Mouse (Mus musculus) myocyte (in vitro differentiated cells): ENCODE data around the gene Ak5. TPM values are rescaled to one million over a fixed set of nuclear protein-coding genes. Genes with fewer than 3 reads are reported as not detected.

Source experiments
- H3K27me3 ChIP-seq: one replicate; pipeline ENCODE4 v1.6.1; 2011; ENCODE audit not compliant: control insufficient read depth, insufficient read depth, insufficient read length
- H3K36me3 ChIP-seq: one replicate; pipeline ENCODE4 v1.6.1; 2011; ENCODE audit not compliant: control insufficient read depth, insufficient read depth
- H3K4me2 ChIP-seq: one replicate; pipeline ENCODE4 v1.6.1; 2011; ENCODE audit warnings: low read depth, control low read depth
- H3K4me3 ChIP-seq: one replicate; pipeline ENCODE4 v1.5.1; 2011; ENCODE audit warnings: mild to moderate bottlenecking, control low read depth, moderate library complexity
- H3K79me2 ChIP-seq: one replicate; pipeline ENCODE4 v1.6.1; 2011; ENCODE audit not compliant: control insufficient read depth, insufficient read depth
- H3ac ChIP-seq: one replicate; pipeline ENCODE4 v1.6.1; 2011; ENCODE audit not compliant: control insufficient read depth, insufficient read length
- CEBPB ChIP-seq: IDR thresholded peaks from 2 replicates; pipeline ENCODE4 v1.6.1; 2011; ENCODE audit warnings: mild to moderate bottlenecking, moderate library complexity; ENCODE audit not compliant: poor library complexity, insufficient read depth, severe bottlenecking
- E2F4 ChIP-seq: IDR thresholded peaks from one replicate; pipeline ENCODE4 v1.6.1; 2011; ENCODE audit warnings: mild to moderate bottlenecking, control low read depth, moderate library complexity; ENCODE audit not compliant: insufficient read depth
- MAX ChIP-seq: IDR thresholded peaks from one replicate; pipeline ENCODE4 v1.6.1; 2011; ENCODE audit warnings: low read depth, mild to moderate bottlenecking, control low read depth
- MYOD1 ChIP-seq, 3 experiments: IDR thresholded peaks; one replicate each; pipeline ENCODE4 v1.6.1; 2011; ENCODE audit warnings: control low read depth in 2 of 3, low read depth in 2 of 3, mild to moderate bottlenecking in 2 of 3, moderate library complexity in 1 of 3; ENCODE audit not compliant: insufficient read length in 2 of 3, control insufficient read depth in 1 of 3
- MYOG ChIP-seq, 3 experiments: IDR thresholded peaks; one replicate each; pipeline ENCODE4 v1.6.1; 2011; ENCODE audit warnings: control low read depth in 2 of 3, low read depth in 2 of 3, mild to moderate bottlenecking in 2 of 3; ENCODE audit not compliant: insufficient read length in 2 of 3, control insufficient read depth in 1 of 3, insufficient read depth in 1 of 3
- POLR2A ChIP-seq: IDR thresholded peaks from one replicate; pipeline ENCODE4 v1.6.1; 2011; ENCODE audit warnings: low read depth, mild to moderate bottlenecking, control low read depth, moderate library complexity; ENCODE audit not compliant: insufficient read length
- POLR2AphosphoS2 ChIP-seq: IDR thresholded peaks from one replicate; pipeline ENCODE4 v1.6.1; 2011; ENCODE audit warnings: low read depth, control low read depth; ENCODE audit not compliant: insufficient read length
- REST ChIP-seq: IDR thresholded peaks from one replicate; pipeline ENCODE4 v1.6.1; 2011; ENCODE audit warnings: mild to moderate bottlenecking, control low read depth, moderate library complexity; ENCODE audit not compliant: insufficient read depth, insufficient read length
- SRF ChIP-seq: IDR thresholded peaks from one replicate; pipeline ENCODE4 v1.6.1; 2011; ENCODE audit warnings: low read depth; ENCODE audit not compliant: control insufficient read depth, insufficient read length
- TCF12 ChIP-seq: IDR thresholded peaks from one replicate; pipeline ENCODE4 v1.6.1; 2011; ENCODE audit warnings: mild to moderate bottlenecking, control low read depth; ENCODE audit not compliant: poor library complexity, insufficient read depth, severe bottlenecking
- TCF3 ChIP-seq: IDR thresholded peaks from one replicate; pipeline ENCODE4 v1.6.1; 2011; ENCODE audit warnings: low read depth, control low read depth; ENCODE audit not compliant: insufficient read length
- USF1 ChIP-seq: IDR thresholded peaks from one replicate; pipeline ENCODE4 v1.6.1; 2011; ENCODE audit warnings: low read depth, mild to moderate bottlenecking, control low read depth, moderate library complexity
- polyA plus RNA-seq: library from polyadenylated mRNA; unstranded; fragments of >200 nt; fragmentation: generic; extraction: Trizol; gene quantifications from one replicate; pipeline ENCODE4 v1.2.1, GENCODE M21; 2012; ENCODE audit warnings: missing spikeins

Ak5 gene
- polyA plus RNA-seq, 1 experiment: 2.2 TPM

DNA sequence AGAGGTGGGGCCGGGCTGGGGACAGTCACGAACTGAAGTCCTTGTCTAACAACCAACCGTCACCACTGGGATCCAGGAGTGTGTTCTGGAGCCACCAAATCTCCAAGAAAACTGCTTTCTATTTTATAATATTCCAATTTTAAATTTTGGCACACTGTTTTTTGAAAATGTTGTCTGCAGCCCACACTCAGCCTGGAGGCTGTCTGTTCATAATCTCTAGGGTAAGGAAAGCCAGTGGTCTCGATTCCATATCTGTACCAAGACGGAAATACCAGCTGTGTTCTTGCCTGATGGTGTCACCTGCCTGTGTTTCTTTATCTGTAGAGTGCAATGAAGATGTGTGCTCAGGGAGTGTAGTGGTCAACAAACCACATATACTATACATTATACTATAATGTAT is 23.6 kb downstream of the Ak5 start:
- Histone ChIP-seq H3K4me2 (no peak overlapping the region), H3ac (no peak overlapping the region), H3K27me3 (no peaks in the 10 kb centered on the region)

DNA sequence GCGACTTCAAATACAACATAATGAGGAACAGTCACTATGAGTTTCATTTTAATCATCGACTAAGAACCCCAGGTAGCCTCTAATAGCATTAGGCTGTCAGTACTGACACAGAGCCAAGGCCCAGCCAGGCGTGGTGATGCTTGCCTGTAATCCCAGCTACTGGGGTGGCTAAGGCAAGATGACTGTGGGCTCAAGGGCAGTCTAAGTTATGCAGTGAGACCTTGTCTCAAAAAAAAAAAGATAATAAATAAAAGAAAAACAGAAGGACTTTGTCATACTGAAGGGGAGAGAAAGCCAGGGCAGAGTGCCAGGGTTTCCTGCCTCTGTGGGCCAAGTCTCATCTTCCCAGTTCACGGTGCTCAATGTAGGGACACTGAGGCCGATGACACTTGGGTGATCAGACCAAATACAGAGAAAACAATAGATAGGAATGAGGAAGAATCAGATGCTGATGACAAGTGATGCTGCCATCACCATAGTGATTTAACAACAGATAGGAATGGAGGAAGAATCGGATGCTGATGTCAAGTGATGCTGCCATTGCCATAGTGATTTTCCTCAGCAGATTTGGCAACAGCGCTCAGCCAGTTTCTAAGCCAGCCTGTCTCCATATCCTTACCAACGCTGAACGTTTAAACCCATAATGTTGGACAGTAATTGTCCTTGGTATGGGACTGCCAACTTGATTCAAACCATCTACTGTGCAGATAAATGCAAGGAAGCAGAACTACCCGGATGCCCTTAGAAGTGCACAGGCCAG is 42.9 kb downstream of the Ak5 start:
- Histone ChIP-seq H3K79me2 (no peaks in the 10 kb centered on the region), H3K4me2 (no peak overlapping the region), H3ac (no peak overlapping the region), H3K36me3 (no peaks in the 10 kb centered on the region), H3K27me3 (no peaks in the 10 kb centered on the region), H3K4me3 (no peak overlapping the region)
- TF ChIP-seq SRF: no peak
- no peak for TF ChIP-seq POLR2A
- TF ChIP-seq TCF3: no peak
- TF ChIP-seq POLR2AphosphoS2: no peak
- TF ChIP-seq MYOD1 (IDR thresholded peaks at IDR 0.05; ENCODE audit: control insufficient read depth in 1 of 3, insufficient read length in 2 of 3, low read depth in 2 of 3): no peak
- no peak for TF ChIP-seq MYOG (IDR thresholded peaks at IDR 0.05; ENCODE audit: control insufficient read depth in 1 of 3, insufficient read depth in 1 of 3, insufficient read length in 2 of 3, low read depth in 2 of 3)
- no peak for TF ChIP-seq REST
- no peak for TF ChIP-seq USF1
- no peak for TF ChIP-seq MAX
- TF ChIP-seq TCF12: no peak
- no peak for TF ChIP-seq CEBPB
- TF ChIP-seq E2F4: no peak

More for the DNA sequence above, 23.6 kb downstream of the Ak5 start:
- Histone ChIP-seq H3K79me2 (no peaks in the 10 kb centered on the region), H3K36me3 (no peaks in the 10 kb centered on the region), H3K4me3 (no peak overlapping the region)
- no peak for TF ChIP-seq MYOG (IDR thresholded peaks at IDR 0.05; ENCODE audit: control insufficient read depth in 1 of 3, insufficient read depth in 1 of 3, insufficient read length in 2 of 3, low read depth in 2 of 3)

DNA sequence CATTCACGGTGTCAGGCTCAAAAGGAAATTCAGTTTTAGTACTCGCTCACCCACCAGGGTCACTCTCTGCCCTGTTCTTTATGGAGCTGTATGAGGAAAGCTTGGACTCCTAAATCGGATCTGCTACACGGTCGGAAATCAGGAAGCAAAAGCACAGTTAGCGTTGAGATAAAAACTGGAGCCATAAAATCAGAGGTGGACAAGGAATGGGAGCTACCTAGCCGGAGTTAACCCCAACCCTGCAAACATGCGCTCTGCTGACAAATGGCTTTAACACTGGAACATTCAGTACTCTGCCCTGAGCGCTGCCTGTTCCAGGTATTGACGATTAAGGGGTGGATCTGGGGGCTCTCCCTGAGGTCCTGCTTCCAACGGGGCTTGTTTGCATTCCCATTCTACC is 47.6 kb downstream of the Ak5 start:
- no peak overlapping the region for H3K4me3 ChIP-seq
- no peak overlapping the region for H3ac ChIP-seq
- no peaks in the 10 kb centered on the region for H3K79me2 ChIP-seq
- no peak overlapping the region for H3K4me2 ChIP-seq
- TF ChIP-seq MYOG (IDR thresholded peaks at IDR 0.05; ENCODE audit: control insufficient read depth in 1 of 3, insufficient read depth in 1 of 3, insufficient read length in 2 of 3, low read depth in 2 of 3) (no peak), TCF3 (no peak), SRF (no peak), TCF12 (no peak), MYOD1 (IDR thresholded peaks at IDR 0.05; ENCODE audit: control insufficient read depth in 1 of 3, insufficient read length in 2 of 3, low read depth in 2 of 3) (no peak), REST (no peak), POLR2A (no peak), MAX (no peak), CEBPB (no peak), USF1 (no peak), E2F4 (no peak), POLR2AphosphoS2 (no peak)
- H3K36me3 ChIP-seq: no peaks in the 10 kb centered on the region
- no peaks in the 10 kb centered on the region for H3K27me3 ChIP-seq

DNA sequence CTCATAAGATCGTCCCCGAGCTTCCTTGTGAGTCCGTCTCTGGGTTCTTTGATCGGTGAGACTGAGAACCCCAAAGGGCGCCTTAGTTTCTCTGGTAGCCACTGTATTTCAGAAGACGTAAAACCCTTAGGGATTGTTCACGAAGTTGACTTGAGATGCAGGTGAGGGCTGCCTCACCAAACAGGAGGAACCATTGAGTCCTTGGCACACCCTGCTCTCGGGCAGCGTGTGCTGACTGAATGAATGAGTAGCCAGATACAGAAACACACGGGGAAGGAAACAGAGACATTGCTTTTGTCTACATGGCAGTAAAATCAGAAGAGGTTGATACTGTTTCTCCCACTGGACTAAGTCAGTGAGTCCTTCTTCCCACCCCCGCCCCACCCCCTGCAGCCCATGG is 48.1 kb downstream of the Ak5 start:
- H3K27me3 ChIP-seq: no peaks in the 10 kb centered on the region
- H3K36me3 ChIP-seq: no peaks in the 10 kb centered on the region
- no peak for TF ChIP-seq MYOD1 (IDR thresholded peaks at IDR 0.05; ENCODE audit: control insufficient read depth in 1 of 3, insufficient read length in 2 of 3, low read depth in 2 of 3)
- no peak for TF ChIP-seq SRF
- TF ChIP-seq POLR2A: no peak
- TF ChIP-seq MYOG (IDR thresholded peaks at IDR 0.05; ENCODE audit: control insufficient read depth in 1 of 3, insufficient read depth in 1 of 3, insufficient read length in 2 of 3, low read depth in 2 of 3): no peak
- no peak for TF ChIP-seq REST
- no peak for TF ChIP-seq CEBPB
- no peak overlapping the region for H3K4me3 ChIP-seq
- H3K79me2 ChIP-seq: no peaks in the 10 kb centered on the region
- no peak overlapping the region for H3K4me2 ChIP-seq
- H3ac ChIP-seq: no peak overlapping the region

DNA sequence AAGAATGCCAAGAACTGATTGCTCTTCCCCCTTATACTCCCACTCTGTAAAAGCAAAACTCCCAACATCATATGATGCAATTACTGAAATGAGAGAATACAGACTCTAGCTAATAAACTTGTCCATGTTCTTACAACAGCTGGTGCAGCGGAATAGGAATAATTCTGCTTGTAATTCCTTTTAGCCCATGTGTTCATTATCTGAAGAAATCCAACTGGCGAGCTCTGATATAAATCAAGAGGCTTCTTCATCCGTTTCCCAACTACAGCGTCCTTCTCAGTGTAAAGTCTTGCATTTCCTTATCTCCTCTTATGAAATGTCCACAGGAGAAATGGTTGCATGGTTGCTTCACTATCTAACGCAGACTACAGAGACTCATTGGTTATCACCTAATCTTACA is 59.1 kb downstream of the Ak5 start:
- TF ChIP-seq E2F4 (no peak), MYOD1 (IDR thresholded peaks at IDR 0.05; ENCODE audit: control insufficient read depth in 1 of 3, insufficient read length in 2 of 3, low read depth in 2 of 3) (no peak), TCF12 (no peak), MYOG (IDR thresholded peaks at IDR 0.05; ENCODE audit: control insufficient read depth in 1 of 3, insufficient read depth in 1 of 3, insufficient read length in 2 of 3, low read depth in 2 of 3) (no peak), TCF3 (no peak), CEBPB (no peak), SRF (no peak), POLR2A (no peak), POLR2AphosphoS2 (no peak), REST (no peak), MAX (no peak), USF1 (no peak)
- H3K36me3 ChIP-seq: no peaks in the 10 kb centered on the region
- no peak overlapping the region for H3ac ChIP-seq
- no peak overlapping the region for H3K4me2 ChIP-seq
- H3K27me3 ChIP-seq: no peaks in the 10 kb centered on the region
- H3K79me2 ChIP-seq: no peaks in the 10 kb centered on the region
- no peak overlapping the region for H3K4me3 ChIP-seq
